10 mouse cellular contexts compared by ENCODE assay signal in genomic region chr17:56277567-56277893, GRCm38 (mm10). TPM values are rescaled to one million over a fixed set of nuclear protein-coding genes. Genes with fewer than 3 reads are reported as not detected.
A peak's percentile ranks its signal among the peaks of the same experiment; 100 is the strongest.
DNase-seq lines count a peak whose midpoint lies in the region; ATAC-seq and TF ChIP-seq lines count a peak whose summit lies in the region.
"Had no signal": no experiment of that assay in that cellular context is flagged by ENCODE, and none has a peak within 500 bp of the region (broad histone marks: within the 10 kb centered on the region; RNA-seq: fewer than 3 reads in every experiment).

No protein-coding gene starts in this region.

- H3K9ac ChIP-seq in heart, postnatal 0 days (replicated peaks; ENCODE audit: low read depth, low read length), result no peak overlapping the region

- H3K4me3 ChIP-seq in left cerebral cortex, adult 2 months, result no peak overlapping the region
- H3K4me3 ChIP-seq in heart, postnatal 0 days (ENCODE audit: low read depth, low read length), result no peak overlapping the region; the same call in 1 of the 2 replicates
- H3K4me3 ChIP-seq in macrophage (ENCODE audit: inconsistent target), result no peak overlapping the region

- peak overlapping the region; percentile 80; the same call in 1 of the 2 replicates for H3K4me2 ChIP-seq in heart, postnatal 0 days (ENCODE audit: low read depth, low read length)

- peaks cover 41% of the 10 kb centered on the region for H3K79me2 ChIP-seq in macrophage (ENCODE audit: inconsistent target)

- H3K27ac ChIP-seq in left cerebral cortex, adult 2 months, result peak overlapping the region; percentile 91
- peak overlapping the region; percentile 91 for H3K27ac ChIP-seq in heart, postnatal 0 days (ENCODE audit: low read depth)
- H3K27ac ChIP-seq in macrophage, result peak overlapping the region; percentile 85

- intact Hi-C loops in left cerebral cortex, adult 2 months (cut with DNase I), result loop anchor here (2.0 to 5.0 kb wide), 2 partner anchors 49 to 75 kb away; partner anchors contain the start of gene Kdm4b
- intact Hi-C loops in left cerebral cortex, postnatal 25 days (cut with DNase I), result no loop called here

- H3K9me3 ChIP-seq in heart, postnatal 0 days (replicated peaks; ENCODE audit: control insufficient read depth, low read length), result no peaks in the 10 kb centered on the region

- TF ChIP-seq CTCF in left cerebral cortex, adult 2 months (IDR thresholded peaks at IDR 0.05), result no peak
- no peak for TF ChIP-seq CTCF in heart, postnatal 0 days (IDR thresholded peaks at IDR 0.05; ENCODE audit: low read depth)

- H3K4me1 ChIP-seq in heart, postnatal 0 days (ENCODE audit: control insufficient read depth, insufficient read depth), result peaks cover 23% of the 10 kb centered on the region; the same call in 1 of the 2 replicates

- no peak for ATAC-seq in heart, postnatal 0 days (ENCODE audit: insufficient read depth, low read depth)

- TF ChIP-seq EP300 in heart, postnatal 0 days (IDR thresholded peaks at IDR 0.05; ENCODE audit: low read depth), result no peak

- peaks cover 40% of the 10 kb centered on the region for H3K36me3 ChIP-seq in heart, postnatal 0 days (replicated peaks; ENCODE audit: control insufficient read depth, insufficient read depth, low read length)
- H3K36me3 ChIP-seq in macrophage (ENCODE audit: inconsistent target), result peaks cover 35% of the 10 kb centered on the region

- 39% methylated on average over 2 of the region's 2 CpGs for WGBS in heart, postnatal 0 days
- WGBS in macrophage (ENCODE audit: missing documents), result 61% methylated on average over 2 of the region's 2 CpGs

- H3K27me3 ChIP-seq in heart, postnatal 0 days (ENCODE audit: control insufficient read depth, insufficient read depth, low read length), result no peaks in the 10 kb centered on the region

- peak; percentile 57 for DNase-seq in embryo, embryonic 10 days (ENCODE audit: low spot score)
- no peak for DNase-seq in embryo, embryonic 9.5 days (ENCODE audit: extremely low spot score)
- DNase-seq in left cerebral cortex, adult 2 months (ENCODE audit: extremely low spot score in 1 of 2, low spot score in 2 of 2), result no peak
- DNase-seq in left cerebral cortex, postnatal 25 days (ENCODE audit: low spot score in 2 of 2), result no peak
- no peak for DNase-seq in heart, postnatal 0 days (ENCODE audit: low spot score)
- DNase-seq in adrenal gland, postnatal 25 days, result no peak
- no peak for DNase-seq in urinary bladder, adult 2 months (ENCODE audit: low spot score)

RNA-seq across cellular contexts. Expression of gene Ticam1, which starts 0.9 kb away (rescaled TPM):
- total RNA-seq in left cerebral cortex, adult 2 months (2021), result 1 to 10 TPM; 6.9 to 7.2 TPM
- 1 to 10 TPM; 5.2 to 5.4 TPM for total RNA-seq in left cerebral cortex, postnatal 25 days (2021)
- 12.3 and 13.8 TPM in 2 replicates for total RNA-seq in heart, postnatal 0 days (2014; rRNA removed; ENCODE audit: low replicate concordance)
- polyA plus RNA-seq in heart, postnatal 0 days (2015; fragmentation: Nextera tagmentation; extraction: Ambion mirVana), result 4.4 and 4.6 TPM in 2 replicates
- 10 to 100 TPM; 20.0 to 66.0 (median 29.6) TPM for total RNA-seq in macrophage (2018; cell fraction: chromatin; rRNA removed)
- 10 to 100 TPM; 29.2 to 68.9 (median 35.2) TPM for total RNA-seq in macrophage (2018; cell fraction: cytosol; rRNA removed)
- total RNA-seq in macrophage (2018; cell fraction: nucleus; rRNA removed), result 10 to 100 TPM; 18.9 to 54.1 (median 29.3) TPM
- polyA plus RNA-seq in macrophage (2018), result 19.5 to 36.1 TPM (median 21.2 TPM) in 3 replicates
- 25.1 and 28.8 TPM in 2 replicates for total RNA-seq in adrenal gland, postnatal 25 days (2021)
- 8.7 and 10.0 TPM in 2 replicates for polyA plus RNA-seq in urinary bladder, adult 2 months (2012; rRNA removed)

RNA-seq across cellular contexts. Expression of gene Plin3, which starts 15.1 kb away (rescaled TPM):
- total RNA-seq in left cerebral cortex, adult 2 months (2021), result 10 to 100 TPM in 1 of 2 experiments, 1 to 10 TPM in 1; 7.7 to 11.4 TPM
- total RNA-seq in left cerebral cortex, postnatal 25 days (2021), result 10 to 100 TPM in 1 of 2 experiments, 1 to 10 TPM in 1; 7.6 to 10.3 TPM
- total RNA-seq in heart, postnatal 0 days (2014; rRNA removed; ENCODE audit: low replicate concordance), result 76.8 and 78.5 TPM in 2 replicates
- polyA plus RNA-seq in heart, postnatal 0 days (2015; fragmentation: Nextera tagmentation; extraction: Ambion mirVana), result 70.9 and 73.0 TPM in 2 replicates
- 10 to 100 TPM in 18 of 26 experiments, 1 to 10 TPM in 8; 3.7 to 35.4 (median 12.4) TPM for total RNA-seq in macrophage (2018; cell fraction: chromatin; rRNA removed)
- 10 to 100 TPM; 28.2 to 67.4 (median 39.0) TPM for total RNA-seq in macrophage (2018; cell fraction: cytosol; rRNA removed)
- 10 to 100 TPM; 10.8 to 40.1 (median 19.8) TPM for total RNA-seq in macrophage (2018; cell fraction: nucleus; rRNA removed)
- 40.0 to 53.0 TPM (median 46.8 TPM) in 3 replicates for polyA plus RNA-seq in macrophage (2018)
- 59.7 and 102 TPM in 2 replicates for total RNA-seq in adrenal gland, postnatal 25 days (2021)
- 34.6 and 43.6 TPM in 2 replicates for polyA plus RNA-seq in urinary bladder, adult 2 months (2012; rRNA removed)

RNA-seq across cellular contexts. Expression of gene Fem1a, which starts 20.9 kb away (rescaled TPM):
- 10 to 100 TPM; 31.8 to 34.6 TPM for total RNA-seq in left cerebral cortex, adult 2 months (2021)
- total RNA-seq in left cerebral cortex, postnatal 25 days (2021), result 10 to 100 TPM; 33.5 to 34.1 TPM
- total RNA-seq in heart, postnatal 0 days (2014; rRNA removed; ENCODE audit: low replicate concordance), result 82.1 and 84.3 TPM in 2 replicates
- 29.5 and 37.1 TPM in 2 replicates for polyA plus RNA-seq in heart, postnatal 0 days (2015; fragmentation: Nextera tagmentation; extraction: Ambion mirVana)
- total RNA-seq in macrophage (2018; cell fraction: chromatin; rRNA removed), result 10 to 100 TPM in 9 of 26 experiments, 1 to 10 TPM in 17; 2.4 to 25.8 (median 7.7) TPM
- 10 to 100 TPM in 17 of 26 experiments, 1 to 10 TPM in 9; 4.7 to 16.4 (median 11.9) TPM for total RNA-seq in macrophage (2018; cell fraction: cytosol; rRNA removed)
- total RNA-seq in macrophage (2018; cell fraction: nucleus; rRNA removed), result 10 to 100 TPM in 15 of 26 experiments, 1 to 10 TPM in 11; 5.5 to 23.2 (median 10.6) TPM
- polyA plus RNA-seq in macrophage (2018), result 6.6 to 13.3 TPM (median 10.2 TPM) in 3 replicates
- 30.0 and 32.0 TPM in 2 replicates for total RNA-seq in adrenal gland, postnatal 25 days (2021)
- 14.4 and 17.2 TPM in 2 replicates for polyA plus RNA-seq in urinary bladder, adult 2 months (2012; rRNA removed)

RNA-seq across cellular contexts. Expression of gene Arrdc5, which starts 22.6 kb away (rescaled TPM):
- total RNA-seq in left cerebral cortex, adult 2 months (2021), result not detected
- not detected for total RNA-seq in left cerebral cortex, postnatal 25 days (2021)
- total RNA-seq in heart, postnatal 0 days (2014; rRNA removed; ENCODE audit: low replicate concordance), result not detected in 2 replicates
- polyA plus RNA-seq in heart, postnatal 0 days (2015; fragmentation: Nextera tagmentation; extraction: Ambion mirVana), result not detected in 2 replicates
- total RNA-seq in macrophage (2018; cell fraction: chromatin; rRNA removed), result not detected
- total RNA-seq in macrophage (2018; cell fraction: cytosol; rRNA removed), result not detected
- total RNA-seq in macrophage (2018; cell fraction: nucleus; rRNA removed), result not detected
- not detected in 3 replicates for polyA plus RNA-seq in macrophage (2018)
- total RNA-seq in adrenal gland, postnatal 25 days (2021), result not detected in 2 replicates
- not detected in 2 replicates for polyA plus RNA-seq in urinary bladder, adult 2 months (2012; rRNA removed)
- total RNA-seq: hematopoietic stem cell, adult 5-6 weeks; neutrophil, adult 5-6 weeks had no signal

RNA-seq across cellular contexts. Expression of gene Uhrf1, which starts 25.6 kb away (rescaled TPM):
- total RNA-seq in left cerebral cortex, adult 2 months (2021), result under 1 TPM; 0.70 to 0.91 TPM
- 1 to 10 TPM in 1 of 2 experiments, under 1 TPM in 1; 0.69 to 1.1 TPM for total RNA-seq in left cerebral cortex, postnatal 25 days (2021)
- total RNA-seq in heart, postnatal 0 days (2014; rRNA removed; ENCODE audit: low replicate concordance), result 26.8 and 33.8 TPM in 2 replicates
- polyA plus RNA-seq in heart, postnatal 0 days (2015; fragmentation: Nextera tagmentation; extraction: Ambion mirVana), result 13.2 and 14.4 TPM in 2 replicates
- 10 to 100 TPM in 13 of 26 experiments, 1 to 10 TPM in 13; 2.4 to 31.3 (median 10.2) TPM for total RNA-seq in macrophage (2018; cell fraction: chromatin; rRNA removed)
- 1 to 10 TPM; 3.9 to 9.2 (median 5.9) TPM for total RNA-seq in macrophage (2018; cell fraction: cytosol; rRNA removed)
- total RNA-seq in macrophage (2018; cell fraction: nucleus; rRNA removed), result 10 to 100 TPM in 3 of 26 experiments, 1 to 10 TPM in 23; 3.7 to 97.3 (median 6.4) TPM
- polyA plus RNA-seq in macrophage (2018), result 2.3 to 57.4 TPM (median 13.6 TPM) in 3 replicates
- 14.1 and 14.8 TPM in 2 replicates for total RNA-seq in adrenal gland, postnatal 25 days (2021)
- polyA plus RNA-seq in urinary bladder, adult 2 months (2012; rRNA removed), result 4.6 and 5.3 TPM in 2 replicates
